In the genomic region with DNA sequence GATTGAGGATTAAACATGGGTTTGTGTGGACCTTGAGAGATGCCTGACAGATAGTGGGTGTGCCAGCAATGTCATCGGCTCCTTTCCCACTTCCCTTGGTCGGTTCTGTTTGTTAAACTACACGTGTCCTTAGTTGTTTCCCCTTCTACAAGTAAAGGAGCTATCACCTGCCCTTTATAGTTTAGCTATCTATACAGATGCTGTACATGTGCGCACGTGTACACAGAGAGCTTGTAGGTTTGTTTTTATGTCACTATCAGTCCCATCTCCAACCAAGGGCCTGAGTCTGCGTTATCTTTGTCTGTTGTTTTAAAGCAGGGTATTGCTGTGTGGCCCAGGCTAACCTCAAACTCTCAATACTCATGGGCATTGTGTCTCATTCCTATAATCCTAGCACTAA, we compare ENCODE assay signal across 16 mouse cellular contexts. TPM values are rescaled to one million over a fixed set of nuclear protein-coding genes. Genes with fewer than 3 reads are reported as not detected.
DNase-seq lines count a peak whose midpoint lies in the region; ATAC-seq and TF ChIP-seq lines count a peak whose summit lies in the region.
"Had no signal": no experiment of that assay in that cellular context is flagged by ENCODE, and none has a peak within 500 bp of the region (broad histone marks: within the 10 kb centered on the region; RNA-seq: fewer than 3 reads in every experiment).

No protein-coding gene starts in this region.

- no peak for DNase-seq in liver
- peak; percentile 71 for DNase-seq in midbrain, embryonic 11.5 days (ENCODE audit: low spot score, missing footprints)
- DNase-seq in midbrain, embryonic 10.5 days (ENCODE audit: low spot score) = no peak
- DNase-seq in MEL (ENCODE audit: low read depth, low spot score) = no peak
- no peak for DNase-seq in gastrocnemius, postnatal 36 days
- DNase-seq: adrenal gland, adult 2 months; adrenal gland, adult 8-10 months; adrenal gland, postnatal 25 days; cerebellum, adult 11 months; cerebellum, adult 11-12 months; cerebellum, adult 2 months had no signal

- no peak for TF ChIP-seq RAD21 in MEL (IDR thresholded peaks at IDR 0.05; ENCODE audit: low read depth, low read length)

- 75% methylated on average over 6 of the region's 6 CpGs for WGBS in liver, embryonic 12.5 days (ENCODE audit: insufficient replicate concordance)
- WGBS in midbrain, embryonic 11.5 days = 89% methylated on average over 6 of the region's 6 CpGs
- WGBS in midbrain, embryonic 10.5 days = 91% methylated on average over 6 of the region's 6 CpGs

- peaks cover 45% of the 10 kb centered on the region for H3K27me3 ChIP-seq in liver, embryonic 12.5 days (replicated peaks)
- H3K27me3 ChIP-seq in midbrain, embryonic 11.5 days (ENCODE audit: control insufficient read depth, insufficient read depth, low read length) = peaks cover 17% of the 10 kb centered on the region
- peaks cover 60% of the 10 kb centered on the region for H3K27me3 ChIP-seq in midbrain, embryonic 10.5 days (ENCODE audit: low read depth, poor library complexity, severe bottlenecking)
- H3K27me3 ChIP-seq in MEL (ENCODE audit: control insufficient read depth in 1 of 2, insufficient read depth in 2 of 2, low read length in 2 of 2) = no peaks in the 10 kb centered on the region
- H3K27me3 ChIP-seq: Patski had no signal

- H3K9ac ChIP-seq in liver, embryonic 12.5 days = no peak overlapping the region
- no peak overlapping the region for H3K9ac ChIP-seq in midbrain, embryonic 11.5 days (ENCODE audit: low read length)
- no peak overlapping the region for H3K9ac ChIP-seq in MEL (ENCODE audit: control insufficient read depth, low read depth, low read length, poor library complexity, severe bottlenecking)

- no peaks in the 10 kb centered on the region for H3K9me3 ChIP-seq in liver, embryonic 12.5 days (replicated peaks)
- H3K9me3 ChIP-seq in midbrain, embryonic 11.5 days (ENCODE audit: control insufficient read depth, low read length) = no peaks in the 10 kb centered on the region
- H3K9me3 ChIP-seq in midbrain, embryonic 10.5 days (replicated peaks) = no peaks in the 10 kb centered on the region
- no peaks in the 10 kb centered on the region for H3K9me3 ChIP-seq in MEL (replicated peaks; ENCODE audit: insufficient read depth, low read length)
- H3K9me3 ChIP-seq: G1E had no signal

- peaks cover 51% of the 10 kb centered on the region for H3K4me1 ChIP-seq in liver, embryonic 12.5 days
- peaks cover under 1% of the 10 kb centered on the region; the same call in 1 of the 2 replicates for H3K4me1 ChIP-seq in midbrain, embryonic 11.5 days (ENCODE audit: control insufficient read depth, insufficient read depth, low read length)
- H3K4me1 ChIP-seq in midbrain, embryonic 10.5 days = peaks cover 27% of the 10 kb centered on the region
- peaks cover 0 to 12% of the 10 kb centered on the region in 2 experiments; a peak in 2 of 4 replicates for H3K4me1 ChIP-seq in MEL (ENCODE audit: control insufficient read depth in 1 of 2, insufficient read depth in 2 of 2, low read length in 2 of 2)

- no peaks in the 10 kb centered on the region for H3K36me3 ChIP-seq in liver, embryonic 12.5 days
- no peaks in the 10 kb centered on the region for H3K36me3 ChIP-seq in midbrain, embryonic 11.5 days (ENCODE audit: control insufficient read depth, insufficient read depth, low read length)
- no peaks in the 10 kb centered on the region for H3K36me3 ChIP-seq in midbrain, embryonic 10.5 days
- peaks cover 0 to 6% of the 10 kb centered on the region in 2 experiments; a peak in 2 of 4 replicates for H3K36me3 ChIP-seq in MEL (ENCODE audit: control insufficient read depth in 1 of 2, insufficient read depth in 2 of 2, low read length in 2 of 2)
- H3K36me3 ChIP-seq: G1E had no signal

- TF ChIP-seq CTCF in MEL (IDR thresholded peaks at IDR 0.05 in 2 of 3, conservative IDR thresholded peaks at IDR 0.05 in 1 of 3; ENCODE audit: control insufficient read depth in 1 of 3, insufficient read depth in 1 of 3, low read depth in 2 of 3, low read length in 3 of 3, poor library complexity in 1 of 3, severe bottlenecking in 1 of 3) = no peak

- intact Hi-C loops in gastrocnemius, postnatal 36 days (cut with DNase I) = no loop called here

- H3K4me3 ChIP-seq in liver, embryonic 12.5 days = no peak overlapping the region
- no peak overlapping the region for H3K4me3 ChIP-seq in midbrain, embryonic 11.5 days (ENCODE audit: low read depth, low read length)
- no peak overlapping the region for H3K4me3 ChIP-seq in midbrain, embryonic 10.5 days
- H3K4me3 ChIP-seq in MEL (ENCODE audit: control insufficient read depth in 1 of 2, insufficient read depth in 1 of 2, low read depth in 2 of 2, low read length in 2 of 2) = no peak overlapping the region

- TF ChIP-seq POLR2A in MEL (IDR thresholded peaks at IDR 0.05; ENCODE audit: control insufficient read depth in 1 of 2, insufficient read depth in 1 of 2, low read depth in 1 of 2, low read length in 2 of 2, poor library complexity in 1 of 2) = no peak

- no peak overlapping the region for H3K4me2 ChIP-seq in liver, embryonic 12.5 days
- no peak overlapping the region for H3K4me2 ChIP-seq in midbrain, embryonic 11.5 days

- ATAC-seq in liver, embryonic 12.5 days = no peak
- no peak for ATAC-seq in midbrain, embryonic 11.5 days (ENCODE audit: low FRiP score)
- ATAC-seq: activated CD4-positive, CD25-positive, alpha-beta regulatory T cell, adult 4 months; CD4-positive, CD25-positive, alpha-beta regulatory T cell, adult 4 months had no signal

- no peak for TF ChIP-seq EP300 in MEL (IDR thresholded peaks at IDR 0.05; ENCODE audit: low read depth in 1 of 2, low read length in 2 of 2)

- H3K79me2 ChIP-seq in MEL (ENCODE audit: control insufficient read depth, insufficient read depth, low read length, poor library complexity) = no peaks in the 10 kb centered on the region

- H3K27ac ChIP-seq in liver, embryonic 12.5 days = peak overlapping the region; percentile 9; the same call in 1 of the 2 replicates
- H3K27ac ChIP-seq in midbrain, embryonic 11.5 days (ENCODE audit: low read depth, low read length) = no peak overlapping the region
- no peak overlapping the region for H3K27ac ChIP-seq in midbrain, embryonic 10.5 days (replicated peaks)
- H3K27ac ChIP-seq in MEL (ENCODE audit: control insufficient read depth, low read depth, low read length) = no peak overlapping the region

TF ChIP-seq in MEL, 35 proteins besides CTCF, POLR2A, EP300 and RAD21:
- TF ChIP-seq TBP (IDR thresholded peaks at IDR 0.05; ENCODE audit: low read depth, low read length) (no peak), MXI1 (IDR thresholded peaks at IDR 0.05; ENCODE audit: low read depth, low read length) (no peak), ZMIZ1 (IDR thresholded peaks at IDR 0.05; ENCODE audit: low read depth, low read length) (no peak), MAZ (IDR thresholded peaks at IDR 0.05; ENCODE audit: low read depth, low read length) (no peak), BHLHE40 (IDR thresholded peaks at IDR 0.05; ENCODE audit: borderline replicate concordance, low read depth, low read length) (peak; percentile 52; the same call in 1 of the 2 replicates), MAFK (IDR thresholded peaks at IDR 0.05; ENCODE audit: borderline replicate concordance, low read depth, low read length) (no peak), TCF12 (IDR thresholded peaks at IDR 0.05; ENCODE audit: low read depth, low read length) (no peak), MYB (IDR thresholded peaks at IDR 0.05; ENCODE audit: low read depth, low read length) (no peak), E2F4 (IDR thresholded peaks at IDR 0.05; ENCODE audit: borderline replicate concordance, low read depth, low read length) (no peak), NRF1 (IDR thresholded peaks at IDR 0.05; ENCODE audit: insufficient read depth, low read depth, low read length, poor library complexity, severe bottlenecking) (no peak), ZNF384 (IDR thresholded peaks at IDR 0.05; ENCODE audit: low read depth, low read length) (no peak), SMC3 (IDR thresholded peaks at IDR 0.05; ENCODE audit: low read depth, low read length) (no peak), ZC3H11A (IDR thresholded peaks at IDR 0.05; ENCODE audit: low read depth, low read length) (no peak), SIN3A (IDR thresholded peaks at IDR 0.05; ENCODE audit: low read length) (no peak; the same call in 1 of the 2 replicates), RCOR1 (IDR thresholded peaks at IDR 0.05; ENCODE audit: low read depth, low read length) (no peak), GATA1 (IDR thresholded peaks at IDR 0.05; ENCODE audit: low read depth, low read length) (peak; percentile 41)
TF ChIP-seq in MEL: peak in this region for 2.

RNA-seq across cellular contexts. Expression of gene Myh7b, which starts 13.0 kb away (rescaled TPM):
- polyA plus RNA-seq in liver, embryonic 12.5 days (2016; fragmentation: Nextera tagmentation; extraction: Ambion mirVana) = 6.0 TPM in 2 replicates
- polyA plus RNA-seq in midbrain, embryonic 11.5 days (2014; fragmentation: Nextera tagmentation; extraction: Ambion mirVana) = 0.59 and 0.63 TPM in 2 replicates
- polyA plus RNA-seq in midbrain, embryonic 10.5 days (2016; fragmentation: Nextera tagmentation; extraction: Ambion mirVana) = 0.53 and 0.60 TPM in 2 replicates
- total RNA-seq in MEL (2012; rRNA removed) = 2.2 and 3.2 TPM in 2 replicates
- polyA plus RNA-seq in MEL (2012; ENCODE audit: insufficient read depth in 1 of 2, insufficient read length in 2 of 2, low read depth in 1 of 2, low replicate concordance in 2 of 2, missing spikeins in 1 of 2) = 1 to 10 TPM in 1 of 2 experiments, not detected in 1; 5.9 TPM
- total RNA-seq in gastrocnemius, postnatal 36 days (2021) = 1 to 10 TPM; 1.9 to 6.8 TPM
- polyA plus RNA-seq: activated CD4-positive, CD25-positive, alpha-beta regulatory T cell, adult 4 months; CD4-positive, CD25-positive, alpha-beta regulatory T cell, adult 4 months had no signal

RNA-seq across cellular contexts. Expression of gene Gss, which starts 31.4 kb away (rescaled TPM):
- 64.0 and 64.1 TPM in 2 replicates for polyA plus RNA-seq in liver, embryonic 12.5 days (2016; fragmentation: Nextera tagmentation; extraction: Ambion mirVana)
- 14.7 and 17.5 TPM in 2 replicates for polyA plus RNA-seq in midbrain, embryonic 11.5 days (2014; fragmentation: Nextera tagmentation; extraction: Ambion mirVana)
- polyA plus RNA-seq in midbrain, embryonic 10.5 days (2016; fragmentation: Nextera tagmentation; extraction: Ambion mirVana) = 19.6 and 22.1 TPM in 2 replicates
- total RNA-seq in MEL (2012; rRNA removed) = 21.9 and 22.8 TPM in 2 replicates
- 10 to 100 TPM in 1 of 2 experiments, not detected in 1; 24.0 TPM for polyA plus RNA-seq in MEL (2012; ENCODE audit: insufficient read depth in 1 of 2, insufficient read length in 2 of 2, low read depth in 1 of 2, low replicate concordance in 2 of 2, missing spikeins in 1 of 2)
- total RNA-seq in gastrocnemius, postnatal 36 days (2021) = 1 to 10 TPM; 3.7 to 6.0 TPM
